Mouse (Mus musculus): ENCODE results near the gene Sdk2. TPM values are rescaled to one million over a fixed set of nuclear protein-coding genes. Genes with fewer than 3 reads are reported as not detected.

Sdk2 gene
- total RNA-seq, 2 experiments from 2014 or later: 23.8 to 24.8 TPM

GRCm38 (mm10) chr11:113776851-113777511 lies 289.9 kb downstream of the Sdk2 start:
- DNase-seq: no peak
- intact Hi-C loops (cut with DNase I): no loop called here

GRCm38 (mm10) chr11:113774773-113775172 lies 292.1 kb downstream of the Sdk2 start:
- intact Hi-C loops (cut with DNase I): no loop called here
- no peak for DNase-seq

- intact Hi-C loops (cut with DNase I): no loop called here
These were observed 293.7 kb downstream of the Sdk2 start for GRCm38 (mm10) chr11:113773191-113773590.

GRCm38 (mm10) chr11:113771187-113771586 lies 295.7 kb downstream of the Sdk2 start:
- DNase-seq: no peak
- intact Hi-C loops (cut with DNase I): no loop called here

More at GRCm38 (mm10) chr11:113773191-113773590, 293.7 kb downstream of the Sdk2 start:
- DNase-seq: peak; percentile 22

- intact Hi-C loops (cut with DNase I): no loop called here
- no peak for DNase-seq
These were observed 298.5 kb downstream of the Sdk2 start for GRCm38 (mm10) chr11:113768356-113768755.

- no peak for DNase-seq
- intact Hi-C loops (cut with DNase I): no loop called here
These were observed 299.6 kb downstream of the Sdk2 start for GRCm38 (mm10) chr11:113767285-113767684.

GRCm38 (mm10) chr11:113766284-113766985 lies 300.4 kb downstream of the Sdk2 start:
- DNase-seq: no peak
- intact Hi-C loops (cut with DNase I): no loop called here

GRCm38 (mm10) chr11:113764132-113764849 lies 302.6 kb downstream of the Sdk2 start:
- no peak for DNase-seq
- intact Hi-C loops (cut with DNase I): no loop called here

- intact Hi-C loops (cut with DNase I): no loop called here
- DNase-seq: no peak
These were observed 303.4 kb downstream of the Sdk2 start for GRCm38 (mm10) chr11:113763449-113763848.

DNA sequence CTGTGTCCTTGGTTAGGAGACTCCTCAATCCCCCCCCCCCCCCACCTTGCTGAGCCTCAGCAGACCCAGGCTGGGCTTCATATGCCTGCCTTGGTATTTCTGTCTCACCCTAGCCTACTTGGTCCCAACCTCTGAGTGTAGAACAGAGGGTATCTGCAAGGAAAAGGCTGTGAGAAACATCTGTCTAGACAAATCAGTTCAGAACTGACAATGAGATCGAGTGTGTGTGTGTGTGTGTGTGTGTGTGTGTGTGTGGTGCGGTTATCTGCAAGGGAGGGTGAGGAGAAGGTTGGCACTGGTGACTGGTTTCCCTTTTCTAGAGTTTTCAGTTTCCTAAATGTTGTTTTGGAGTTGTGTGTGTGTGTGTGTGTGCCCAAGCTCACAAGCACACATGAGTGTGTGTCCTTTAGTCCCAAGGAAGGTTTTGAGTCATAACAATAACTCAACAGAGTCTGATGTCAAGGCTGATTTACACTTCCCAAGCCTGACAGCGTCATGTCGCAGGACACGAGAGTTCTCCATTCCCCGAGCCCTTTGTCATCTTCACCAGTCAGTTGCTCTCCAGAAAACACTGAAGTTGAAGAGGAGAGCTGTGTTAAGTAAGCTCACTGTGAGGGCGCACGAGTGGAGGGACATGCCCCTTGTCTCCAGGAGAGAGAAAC lies 304.6 kb downstream of the Sdk2 start:
- intact Hi-C loops (cut with DNase I): no loop called here
- no peak for DNase-seq

DNA sequence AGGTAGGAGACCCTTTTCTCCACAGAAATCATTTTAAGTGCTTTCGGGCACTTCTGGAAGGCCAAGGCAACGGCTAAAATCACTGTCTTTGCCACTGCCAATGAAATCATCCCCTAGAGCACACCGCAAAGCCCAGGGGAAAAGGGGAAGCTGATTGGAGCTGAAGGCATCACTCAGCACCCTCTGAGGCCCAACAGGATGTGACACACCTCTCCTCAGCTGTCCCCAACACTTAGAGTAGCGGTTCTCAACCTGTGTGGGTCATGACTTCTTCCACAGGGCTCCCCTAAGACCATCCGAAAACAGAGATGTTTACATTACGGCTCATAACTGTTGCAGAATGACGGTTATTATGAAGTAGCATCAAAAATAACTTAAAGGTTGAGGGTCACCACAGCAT lies 305.2 kb downstream of the Sdk2 start:
- intact Hi-C loops (cut with DNase I): no loop called here
- no peak for DNase-seq

- DNase-seq: no peak
- intact Hi-C loops (cut with DNase I): no loop called here
These were observed 306.4 kb downstream of the Sdk2 start for GRCm38 (mm10) chr11:113760476-113760875.

DNA sequence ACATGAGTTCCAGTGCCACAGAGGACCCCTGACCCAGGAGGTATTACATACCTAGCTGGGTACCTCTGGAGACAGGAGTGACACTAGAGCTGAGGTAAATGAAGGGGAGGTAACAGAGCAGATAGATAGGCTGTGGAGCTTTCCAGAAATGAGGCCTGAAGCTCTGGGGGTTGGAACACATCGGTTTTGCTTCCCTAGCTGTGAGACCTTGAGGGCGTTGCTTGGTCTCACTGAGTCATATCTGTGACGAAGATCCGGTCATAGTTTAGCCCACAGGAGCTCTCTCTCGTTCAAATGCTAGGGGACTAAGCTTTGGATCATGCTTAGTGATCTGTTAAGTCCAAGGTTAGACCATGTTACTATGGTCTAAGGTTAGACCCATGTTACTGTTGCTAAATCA lies 308.0 kb downstream of the Sdk2 start:
- no peak for DNase-seq
- intact Hi-C loops (cut with DNase I): no loop called here

GRCm38 (mm10) chr11:113756578-113756977 lies 310.3 kb downstream of the Sdk2 start:
- intact Hi-C loops (cut with DNase I): no loop called here
- DNase-seq: no peak

- no peak for DNase-seq
- intact Hi-C loops (cut with DNase I): no loop called here
These were observed 311.0 kb downstream of the Sdk2 start for GRCm38 (mm10) chr11:113755878-113756277.

- DNase-seq: no peak
- intact Hi-C loops (cut with DNase I): no loop called here
These were observed 312.0 kb downstream of the Sdk2 start for GRCm38 (mm10) chr11:113754845-113755244.

DNA sequence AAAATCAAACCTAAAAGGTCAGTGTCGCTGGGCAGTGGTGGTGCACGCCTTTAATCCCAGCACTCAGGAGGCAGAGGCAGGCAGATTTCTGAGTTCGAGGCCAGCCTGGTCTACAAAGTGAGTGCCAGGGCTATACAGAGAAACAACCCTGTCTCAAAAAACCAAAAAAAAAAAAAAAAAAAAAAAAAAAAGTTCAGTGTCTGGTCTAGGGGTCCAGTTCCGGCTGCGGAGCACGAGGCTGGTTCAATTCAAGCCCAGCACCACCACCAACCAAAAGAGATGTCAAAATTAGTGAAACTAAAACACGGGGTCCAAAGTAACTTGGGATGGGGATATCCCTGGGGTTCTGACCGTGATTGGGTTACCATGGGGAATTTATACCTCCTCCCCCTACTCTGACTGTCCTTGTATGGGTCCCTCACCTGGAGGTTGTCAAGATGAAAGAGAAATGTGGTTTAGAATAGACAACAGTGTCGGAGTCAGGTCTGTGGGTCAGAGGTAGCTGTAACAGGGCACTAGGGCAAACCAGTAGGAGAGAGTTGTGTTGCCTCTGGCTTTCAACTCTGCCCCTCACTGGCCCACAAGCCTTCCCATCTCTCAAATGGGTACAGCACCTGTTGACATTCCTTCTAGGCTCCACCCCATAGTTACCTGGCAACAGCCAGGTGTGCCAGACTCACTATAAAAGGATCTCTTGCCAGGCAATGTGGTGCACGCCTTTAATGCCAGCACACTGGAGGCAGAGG lies 314.0 kb downstream of the Sdk2 start:
- intact Hi-C loops (cut with DNase I): no loop called here
- no peak for DNase-seq

DNA sequence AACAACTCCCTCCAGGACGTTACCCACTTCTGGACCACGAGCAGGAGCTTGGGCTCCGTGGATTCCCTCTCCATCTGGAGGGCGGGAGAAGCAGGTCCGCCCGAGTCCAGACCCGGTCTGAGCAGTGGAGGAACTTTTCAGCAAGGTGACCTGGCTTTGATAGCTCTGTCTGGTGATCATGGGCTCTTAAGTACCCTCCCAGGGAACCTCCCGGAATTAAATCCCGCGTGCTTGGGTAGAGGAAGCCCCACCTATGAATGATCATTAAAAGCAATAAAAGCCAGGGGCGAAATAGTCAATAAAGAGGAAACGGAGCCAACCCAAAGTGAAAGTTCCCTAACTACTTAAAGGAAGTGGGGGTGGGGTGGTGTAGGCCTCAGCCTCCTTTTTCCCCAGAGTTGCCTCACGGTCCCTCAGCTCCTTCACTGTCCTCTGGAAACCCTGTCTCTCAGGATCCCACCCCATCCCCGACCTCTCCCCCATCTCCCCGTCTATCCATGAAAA lies 314.6 kb downstream of the Sdk2 start:
- no peak for DNase-seq
- intact Hi-C loops (cut with DNase I): no loop called here

- intact Hi-C loops (cut with DNase I): no loop called here
- DNase-seq: peak; percentile 92
These were observed 315.3 kb downstream of the Sdk2 start, which contains the start of gene Cdc42ep4 for GRCm38 (mm10) chr11:113751484-113752084. TSS of gene Cdc42ep4 (minus strand) at chr11:113751881.
